Comparison of ENCODE assay signal across 9 mouse cellular contexts in the genomic region with DNA sequence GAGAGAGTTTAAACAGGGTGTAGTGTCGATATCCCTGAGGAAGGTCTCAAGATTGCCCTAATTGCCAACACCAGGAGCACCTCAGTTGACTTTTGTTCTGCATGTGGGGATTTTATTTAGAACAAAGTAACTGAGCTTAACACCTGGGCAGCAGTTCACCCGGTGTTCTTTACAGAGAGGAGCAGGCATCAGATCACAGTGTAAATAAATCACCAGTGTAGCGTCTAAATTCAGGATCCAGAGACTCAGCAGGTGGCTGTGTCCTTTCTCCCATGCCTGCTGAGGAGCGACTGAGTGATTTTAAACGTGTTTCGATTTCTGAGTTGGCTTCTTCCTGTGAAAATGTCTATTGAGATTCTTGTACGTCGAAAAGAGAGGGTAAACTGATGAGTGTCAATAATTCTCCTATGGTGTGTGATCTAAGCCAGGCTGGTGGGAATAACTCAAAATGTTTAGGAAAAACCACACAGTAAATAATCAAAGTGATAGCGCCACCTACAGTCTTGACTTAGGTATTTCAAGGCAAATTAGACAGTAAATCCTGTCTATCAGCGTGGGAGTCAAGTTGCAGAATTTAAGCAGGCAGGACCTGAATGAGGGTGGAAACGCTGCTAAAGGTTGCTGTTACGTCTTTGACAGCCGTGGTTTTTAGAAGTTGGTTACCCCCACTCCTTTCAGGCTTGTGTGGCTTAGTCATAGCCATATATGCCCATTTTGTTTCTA. TPM values are rescaled to one million over a fixed set of nuclear protein-coding genes. Genes with fewer than 3 reads are reported as not detected.
DNase-seq lines count a peak whose midpoint lies in the region.
"Had no signal": no experiment of that assay in that cellular context is flagged by ENCODE, and none has a peak within 500 bp of the region (broad histone marks: within the 10 kb centered on the region; RNA-seq: fewer than 3 reads in every experiment).

No protein-coding gene starts in this region.

- peak; percentile 47 for DNase-seq in gastrocnemius, adult 18-20 months (ENCODE audit: low spot score)
- no peak for DNase-seq in gastrocnemius, adult 8-10 months (ENCODE audit: low spot score in 2 of 2)
- DNase-seq in 3T3-L1 (ENCODE audit: low read depth, low spot score) (peak; percentile 52), NIH3T3 (ENCODE audit: low read depth) (peak; percentile 37)
- DNase-seq in heart, postnatal 10 days, result peak; percentile 26 to 52
- DNase-seq in lung, postnatal 36 days, result peak; percentile 66
- DNase-seq in gastrocnemius, postnatal 25 days, result no peak
- no peak for DNase-seq in urinary bladder, postnatal 4 days (ENCODE audit: low spot score in 2 of 2)

- intact Hi-C loops in heart, postnatal 10 days (cut with DNase I), result loop anchor here (1.0 to 5.0 kb wide), 2 partner anchors 41 to 83 kb away; no protein-coding TSS in a partner anchor

RNA-seq across cellular contexts. Expression of a gene that starts 24.8 kb away (rescaled TPM):
- 1 to 10 TPM; 1.6 to 1.8 TPM for total RNA-seq in gastrocnemius, adult 18-20 months (2021)
- total RNA-seq in gastrocnemius, adult 8-10 months (2022), result 1 to 10 TPM; 1.5 to 4.4 (median 2.0) TPM
- total RNA-seq in heart, postnatal 10 days (2021), result 10 to 100 TPM; 16.3 to 16.7 TPM
- total RNA-seq in gastrocnemius, postnatal 25 days (2021), result 1 to 10 TPM; 2.4 to 2.5 TPM

RNA-seq across cellular contexts. Expression of a gene that starts 30.4 kb away (rescaled TPM):
- under 1 TPM in 1 of 2 experiments, not detected in 1; 0.31 TPM for total RNA-seq in gastrocnemius, adult 18-20 months (2021)
- under 1 TPM in 1 of 4 experiments, not detected in 3; 0.48 TPM for total RNA-seq in gastrocnemius, adult 8-10 months (2022)
- under 1 TPM; 0.07 to 0.17 TPM for total RNA-seq in heart, postnatal 10 days (2021)
- not detected for total RNA-seq in gastrocnemius, postnatal 25 days (2021)

RNA-seq across cellular contexts. Expression of a gene that starts 35.8 kb away (rescaled TPM):
- total RNA-seq in gastrocnemius, adult 18-20 months (2021), result not detected
- total RNA-seq in gastrocnemius, adult 8-10 months (2022), result not detected
- total RNA-seq in heart, postnatal 10 days (2021), result not detected
- not detected for total RNA-seq in gastrocnemius, postnatal 25 days (2021)
- total RNA-seq: adrenal gland, postnatal 36 days had no signal

RNA-seq across cellular contexts. Expression of a gene that starts 56.4 kb away (rescaled TPM):
- 100 to 1,000 TPM in 1 of 2 experiments, 10 to 100 TPM in 1; 61.3 to 105 TPM for total RNA-seq in gastrocnemius, adult 18-20 months (2021)
- total RNA-seq in gastrocnemius, adult 8-10 months (2022), result 10 to 100 TPM; 69.2 to 94.1 (median 86.7) TPM
- 10 to 100 TPM; 62.1 to 72.6 TPM for total RNA-seq in heart, postnatal 10 days (2021)
- 10 to 100 TPM; 38.2 to 41.9 TPM for total RNA-seq in gastrocnemius, postnatal 25 days (2021)

Comparison
In these comparisons a context has a peak if more than half of its experiments do, and no peak if none do; other contexts are left out.
1. DNase-seq: peak in gastrocnemius, adult 18-20 months (single experiment), 3T3-L1 (single experiment), NIH3T3 (single experiment), heart, postnatal 10 days (2 of 2) and lung, postnatal 36 days (single experiment); none in gastrocnemius, adult 8-10 months (0 of 2), gastrocnemius, postnatal 25 days (single experiment) and urinary bladder, postnatal 4 days (0 of 2).